Mouse (Mus musculus): ENCODE measurements around the gene Cd81.

GRCm38 (mm10) chr7:143055499-143056186, 3.1 kb downstream of the Cd81 start:
- TF ChIP-seq POLR2A (IDR thresholded peaks at IDR 0.05; ENCODE audit: low read depth, low read length) (no peak), CTCF (IDR thresholded peaks at IDR 0.05; ENCODE audit: borderline replicate concordance, insufficient read depth, low read length) (no peak)

All from embryonic fibroblast, embryonic 13.5 days (primary cell).